Comparison of ENCODE assay signal across 8 mouse cellular contexts in the genomic region with DNA sequence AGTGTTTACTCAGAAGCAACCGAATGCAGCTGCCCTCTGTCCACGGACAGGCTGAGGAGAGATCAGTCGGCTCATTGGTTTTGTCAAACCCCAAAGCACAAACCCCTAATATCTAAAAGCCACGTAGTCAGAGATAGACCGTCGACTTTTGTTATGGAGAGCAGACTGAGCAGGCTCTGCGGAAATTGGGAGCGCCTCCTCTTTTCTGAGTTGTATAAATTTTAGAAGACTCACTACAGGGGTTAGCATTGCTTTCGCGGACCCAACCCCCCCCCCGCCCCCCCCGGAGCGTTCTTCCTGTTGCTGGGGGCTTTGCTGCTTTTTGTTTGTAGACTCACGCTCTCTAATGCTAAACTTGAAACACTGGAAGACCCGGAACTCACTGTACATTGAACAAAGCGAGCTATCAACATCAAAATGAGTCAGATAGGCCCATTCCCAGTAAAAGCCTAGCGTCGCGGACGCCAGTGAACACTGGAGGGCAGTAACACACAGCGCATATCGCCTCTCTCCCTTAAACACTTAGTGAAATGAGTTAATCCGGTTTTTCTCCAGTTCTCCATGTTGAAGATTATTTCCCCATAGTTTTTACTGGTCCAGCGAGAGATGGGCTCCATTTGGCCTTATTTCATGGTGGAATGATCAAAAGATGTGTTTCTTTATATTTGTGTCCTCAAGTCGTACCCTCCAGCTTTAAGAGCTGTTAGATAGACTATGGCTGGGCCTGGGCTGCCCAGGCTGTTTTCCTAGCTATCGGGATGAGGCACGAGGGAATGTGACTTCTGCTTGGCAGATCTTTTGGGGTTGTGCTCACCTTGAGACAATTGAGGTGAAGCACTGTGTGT. TPM values are rescaled to one million over a fixed set of nuclear protein-coding genes. Genes with fewer than 3 reads are reported as not detected.
DNase-seq lines count a peak whose midpoint lies in the region; ATAC-seq and TF ChIP-seq lines count a peak whose summit lies in the region.

No protein-coding gene starts in this region.

- no peak overlapping the region for H3K27ac ChIP-seq in embryonic facial prominence, embryonic 13.5 days
- H3K27ac ChIP-seq in hindbrain, embryonic 15.5 days (replicated peaks), result no peak overlapping the region

- H3K4me1 ChIP-seq in E14TG2a.4 (replicated peaks; ENCODE audit: low read depth, low read length), result peaks cover 37% of the 10 kb centered on the region
- H3K4me1 ChIP-seq in embryonic facial prominence, embryonic 13.5 days, result 0 out of 2 replicates have a peak, but pooled peaks cover 3% of the 10 kb centered on the region
- 0 out of 2 replicates have a peak, but pooled peaks cover 5% of the 10 kb centered on the region for H3K4me1 ChIP-seq in hindbrain, embryonic 15.5 days (replicated peaks)

- no peaks in the 10 kb centered on the region for H3K9me3 ChIP-seq in E14TG2a.4 (ENCODE audit: low read length)
- no peaks in the 10 kb centered on the region for H3K9me3 ChIP-seq in embryonic facial prominence, embryonic 13.5 days
- no peaks in the 10 kb centered on the region for H3K9me3 ChIP-seq in hindbrain, embryonic 15.5 days

- H3K9ac ChIP-seq in embryonic facial prominence, embryonic 13.5 days, result 0 out of 2 replicates have a peak overlapping the region, but pooled peaks have one; percentile 6
- H3K9ac ChIP-seq in hindbrain, embryonic 15.5 days, result no peak overlapping the region

- no peaks in the 10 kb centered on the region for H3K36me3 ChIP-seq in E14TG2a.4 (ENCODE audit: insufficient read depth, low read length)
- no peaks in the 10 kb centered on the region for H3K36me3 ChIP-seq in embryonic facial prominence, embryonic 13.5 days
- H3K36me3 ChIP-seq in hindbrain, embryonic 15.5 days, result no peaks in the 10 kb centered on the region

- peak overlapping the region; percentile 37 for H3K4me2 ChIP-seq in embryonic facial prominence, embryonic 13.5 days
- peak overlapping the region; percentile 30 for H3K4me2 ChIP-seq in hindbrain, embryonic 15.5 days

- 27% methylated on average over 27 of the region's 27 CpGs for WGBS in embryonic facial prominence, embryonic 13.5 days
- WGBS in hindbrain, embryonic 15.5 days, result 22% methylated on average over 27 of the region's 27 CpGs

- ATAC-seq in embryonic facial prominence, embryonic 13.5 days (ENCODE audit: insufficient number of reproducible peaks, insufficient read depth, low FRiP score, low TSS enrichment, low read depth), result 0 out of 2 replicates have a peak, but pooled peaks have one; percentile 32
- ATAC-seq in hindbrain, embryonic 15.5 days (ENCODE audit: low FRiP score, low read depth), result peak; percentile 93

- DNase-seq in adrenal gland, postnatal 25 days, result peak; percentile 64
- peak; percentile 64 to 72 for DNase-seq in layer of hippocampus, postnatal 14 days (ENCODE audit: low spot score in 2 of 2)
- peak; percentile 80 for DNase-seq in mesoderm, embryonic 11.5 days (ENCODE audit: low read depth, low spot score)
- peak; percentile 63 for DNase-seq in right cerebral cortex, postnatal 4 days
- no peak for DNase-seq in thymus, postnatal 14 days

- peaks cover 5% of the 10 kb centered on the region; the same call in 1 of the 2 replicates for H3K27me3 ChIP-seq in E14TG2a.4 (ENCODE audit: insufficient read depth, low read length)
- no peaks in the 10 kb centered on the region for H3K27me3 ChIP-seq in embryonic facial prominence, embryonic 13.5 days
- 0 out of 2 replicates have a peak, but pooled peaks cover 3% of the 10 kb centered on the region for H3K27me3 ChIP-seq in hindbrain, embryonic 15.5 days

- TF ChIP-seq CTCF in E14TG2a.4 (conservative IDR thresholded peaks at IDR 0.05; ENCODE audit: low read length), result peak; percentile 55

- H3K4me3 ChIP-seq in E14TG2a.4 (replicated peaks; ENCODE audit: low read length), result no peak overlapping the region
- no peak overlapping the region for H3K4me3 ChIP-seq in embryonic facial prominence, embryonic 13.5 days
- no peak overlapping the region for H3K4me3 ChIP-seq in hindbrain, embryonic 15.5 days

RNA-seq across cellular contexts. Expression of gene Sh3gl2, which starts 42.2 kb away (rescaled TPM):
- total RNA-seq in adrenal gland, postnatal 25 days (2021), result 21.6 and 32.2 TPM in 2 replicates
- polyA plus RNA-seq in embryonic facial prominence, embryonic 13.5 days (2015; fragmentation: Nextera tagmentation; extraction: Ambion mirVana), result 6.1 and 8.6 TPM in 2 replicates
- 96.7 and 112 TPM in 2 replicates for polyA plus RNA-seq in hindbrain, embryonic 15.5 days (2015; fragmentation: Nextera tagmentation; extraction: Ambion mirVana)
- 100 to 1,000 TPM; 304 to 310 TPM for total RNA-seq in layer of hippocampus, postnatal 14 days (2021)
